Mouse (Mus musculus): Measurements from ENCODE around the gene Teddm1b.
"Not testable (repeated sequence)": the region's sequence is repeated elsewhere in the genome, so short reads cannot be mapped to it uniquely, and the experiment has no call there.

Teddm1b gene

GRCm38 (mm10) chr1:153874045-153874444 is at the start of gene Teddm1b:
Teddm1b (plus strand) TSS chr1:153874345.
- no peak for DNase-seq

GRCm38 (mm10) chr1:153830746-153831145 is 43.4 kb upstream of the Teddm1b start:
- DNase-seq, result no peak

- DNase-seq, result no peak
Measured at GRCm38 (mm10) chr1:153836036-153836435, 38.1 kb upstream of the Teddm1b start.

GRCm38 (mm10) chr1:153842121-153842740 is 31.9 kb upstream of the Teddm1b start:
- no peak for DNase-seq

GRCm38 (mm10) chr1:153844042-153844441 is 30.1 kb upstream of the Teddm1b start, which contains the start of gene Rgsl1:
Rgsl1 (minus strand) TSS chr1:153844142.
- DNase-seq, result no peak

GRCm38 (mm10) chr1:153846420-153846819 is 27.7 kb upstream of the Teddm1b start:
- no peak for DNase-seq

- peak in 1 of 2 experiments; percentile 5 for DNase-seq
Measured at GRCm38 (mm10) chr1:153846867-153847266, 27.3 kb upstream of the Teddm1b start.

- DNase-seq, result not testable (repeated sequence)
Measured at GRCm38 (mm10) chr1:153852696-153853095, 21.4 kb upstream of the Teddm1b start.

- DNase-seq, result peak; percentile 11 to 17
Measured at GRCm38 (mm10) chr1:153855946-153856345, 18.2 kb upstream of the Teddm1b start.

GRCm38 (mm10) chr1:153880391-153880790 is 6.2 kb downstream of the Teddm1b start:
- DNase-seq, result not testable (repeated sequence)

GRCm38 (mm10) chr1:153886024-153886633 is 12.0 kb downstream of the Teddm1b start:
- DNase-seq, result no peak

- no peak for DNase-seq
Measured at GRCm38 (mm10) chr1:153890121-153890520, 16.0 kb downstream of the Teddm1b start.

- DNase-seq, result no peak
Measured at GRCm38 (mm10) chr1:153891442-153891841, 17.3 kb downstream of the Teddm1b start, which contains the start of gene Teddm1a. Teddm1a (plus strand) TSS chr1:153891742.

- DNase-seq, result no peak
Measured at GRCm38 (mm10) chr1:153893746-153894145, 19.6 kb downstream of the Teddm1b start.

- DNase-seq, result no peak
Measured at GRCm38 (mm10) chr1:153894201-153894893, 20.2 kb downstream of the Teddm1b start.

GRCm38 (mm10) chr1:153894979-153895378 is 20.8 kb downstream of the Teddm1b start:
- DNase-seq, result peak; percentile 83 to 87

- DNase-seq, result no peak
Measured at GRCm38 (mm10) chr1:153897196-153897595, 23.1 kb downstream of the Teddm1b start.

- peak in 1 of 2 experiments; percentile 36 for DNase-seq
Measured at GRCm38 (mm10) chr1:153898989-153899730, 25.0 kb downstream of the Teddm1b start.

GRCm38 (mm10) chr1:153899731-153900380 is 25.7 kb downstream of the Teddm1b start, which contains the start of the genes Glul and Teddm2:
Glul (plus strand) TSS chr1:153899944.
Teddm2 (minus strand) TSS chr1:153900228.
- DNase-seq, result peak; percentile 97 to 98

- no peak for DNase-seq
Measured at GRCm38 (mm10) chr1:153900381-153900780, 26.2 kb downstream of the Teddm1b start.

GRCm38 (mm10) chr1:153900860-153901730 is 26.9 kb downstream of the Teddm1b start:
- DNase-seq, result peak in 1 of 2 experiments; percentile 32
